In the genomic region with DNA sequence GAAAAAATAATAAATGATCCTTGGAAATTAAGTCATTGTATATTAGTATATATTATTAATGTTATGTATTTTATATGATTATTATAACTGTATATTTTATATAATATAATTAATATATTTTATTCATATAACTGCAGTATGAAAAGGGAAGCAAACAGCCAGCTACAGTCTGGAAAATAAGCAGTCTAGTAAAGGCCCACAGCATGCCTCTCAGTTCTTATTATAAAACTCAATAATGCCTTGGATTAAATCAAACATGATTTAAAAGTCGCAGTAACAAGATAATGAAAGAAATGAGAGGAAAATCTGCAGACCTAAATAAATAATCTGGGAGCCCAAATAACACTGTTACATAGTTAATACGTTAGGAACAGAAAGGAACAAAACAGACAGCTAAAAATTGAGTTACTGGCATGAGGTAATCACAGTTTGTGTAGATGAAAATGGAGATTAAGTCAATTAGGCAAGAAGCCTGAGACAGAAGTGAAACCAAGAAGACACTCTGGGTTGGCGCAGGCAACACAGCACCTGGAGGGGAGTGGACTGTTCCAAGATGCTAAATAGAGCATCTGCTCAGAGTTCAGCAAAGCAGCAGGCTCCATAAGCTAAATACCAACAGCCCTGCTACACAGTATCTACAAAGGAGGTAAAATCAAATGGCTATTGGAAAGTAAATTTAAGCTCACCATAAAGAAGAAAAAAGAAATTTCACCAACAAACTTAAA, we compare ENCODE assay signal across 14 mouse cellular contexts. TPM values are rescaled to one million over a fixed set of nuclear protein-coding genes. Genes with fewer than 3 reads are reported as not detected.
DNase-seq lines count a peak whose midpoint lies in the region; TF ChIP-seq lines count a peak whose summit lies in the region.
"Had no signal": no experiment of that assay in that cellular context is flagged by ENCODE, and none has a peak within 500 bp of the region (broad histone marks: within the 10 kb centered on the region; RNA-seq: fewer than 3 reads in every experiment).

No protein-coding gene starts in this region.

- TF ChIP-seq POLR2A in brain, embryonic 14.5 days (IDR thresholded peaks at IDR 0.05; ENCODE audit: borderline replicate concordance, extremely low read depth, insufficient read depth, insufficient read length, poor library complexity, severe bottlenecking) = no peak

- no peak for TF ChIP-seq CTCF in brain, embryonic 14.5 days (IDR thresholded peaks at IDR 0.05; ENCODE audit: borderline replicate concordance, extremely low read depth, insufficient read depth, insufficient read length)

- peak; percentile 9 to 23 for DNase-seq in cerebellum, adult 18-20 months
- no peak for DNase-seq in cerebellum, adult 8-10 months
- DNase-seq in layer of hippocampus, adult 11-12 months (ENCODE audit: low spot score) = peak; percentile 36
- no peak for DNase-seq in layer of hippocampus, postnatal 25 days (ENCODE audit: extremely low spot score in 1 of 2, low spot score in 1 of 2)
- DNase-seq in brain, embryonic 14.5 days (ENCODE audit: low read depth) = peak; percentile 89
- peak; percentile 22 to 42 for DNase-seq in layer of hippocampus, adult 8-10 months (ENCODE audit: low spot score in 2 of 2)
- no peak for DNase-seq in heart, postnatal 14 days
- DNase-seq in retina, postnatal 1 day = no peak
- DNase-seq: adrenal gland, adult 8-10 months; gastrocnemius, adult 2 months; heart, adult 11 months; lung, embryonic 14.5 days had no signal

- intact Hi-C loops in heart, postnatal 14 days (cut with DNase I) = no loop called here

RNA-seq across cellular contexts. Expression of gene Chrna7, which starts 42.1 kb away (rescaled TPM):
- 10 to 100 TPM; 42.1 to 48.6 TPM for total RNA-seq in layer of hippocampus, postnatal 25 days (2021)
- polyA plus RNA-seq in brain, embryonic 14.5 days (2012; rRNA removed) = 8.1 and 8.3 TPM in 2 replicates
- 10 to 100 TPM; 36.5 to 43.5 (median 41.7) TPM for total RNA-seq in layer of hippocampus, adult 8-10 months (2022)
- not detected for total RNA-seq in heart, postnatal 14 days (2021)
- total RNA-seq: CH12.LX had no signal
- polyA plus RNA-seq: macrophage had no signal

Comparison
In these comparisons a context has a peak if more than half of its experiments do, and no peak if none do; other contexts are left out.
1. DNase-seq: peak in cerebellum, adult 18-20 months (2 of 2), layer of hippocampus, adult 11-12 months (single experiment), brain, embryonic 14.5 days (single experiment) and layer of hippocampus, adult 8-10 months (2 of 2); none in cerebellum, adult 8-10 months (single experiment), layer of hippocampus, postnatal 25 days (0 of 2), heart, postnatal 14 days (0 of 2) and retina, postnatal 1 day (single experiment).
2. RNA of gene Chrna7, which starts 42.1 kb away (total RNA-seq): 42.1 to 48.6 TPM in layer of hippocampus, postnatal 25 days and 36.5 to 43.5 TPM in layer of hippocampus, adult 8-10 months; not detected in heart, postnatal 14 days; every median in the first group is over 10 times any median in the second.